ENCODE assay signal across 8 mouse cellular contexts in the genomic region with DNA sequence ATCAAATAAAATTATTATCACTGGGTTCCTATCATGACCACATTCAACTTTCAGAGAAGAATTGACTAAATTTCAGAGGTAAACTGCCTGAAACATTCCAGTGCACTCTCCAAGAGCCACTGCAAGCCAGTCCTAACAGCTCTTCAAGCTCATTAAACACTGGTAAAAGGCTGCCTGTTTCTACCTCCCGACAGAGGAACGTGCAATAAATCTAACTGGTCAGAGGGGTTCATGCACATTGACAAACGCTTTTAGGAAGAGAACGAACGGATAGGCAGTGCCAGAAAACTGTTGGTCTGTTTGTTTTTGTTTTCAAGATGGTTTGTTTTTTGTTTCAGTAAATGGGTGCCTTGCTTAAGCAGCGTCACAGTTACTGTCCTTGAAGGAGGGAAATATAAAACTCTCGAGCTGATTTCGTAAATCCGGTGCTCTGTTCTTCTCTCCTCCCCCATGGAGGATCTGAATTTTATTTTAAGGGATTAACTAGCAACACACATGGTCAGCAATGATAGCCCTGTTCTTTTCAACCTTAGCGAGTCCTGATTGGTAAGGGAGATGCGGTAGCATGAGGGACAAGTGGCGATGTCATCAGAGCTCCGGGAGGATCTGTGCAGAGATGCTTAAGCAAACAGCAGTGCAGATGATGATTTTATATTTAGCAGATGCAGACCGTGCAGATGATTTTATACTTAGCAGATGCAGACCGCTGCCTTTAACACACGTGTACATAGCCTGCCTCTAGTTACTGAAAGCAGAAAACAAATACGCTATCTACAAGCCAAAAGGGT. TPM values are rescaled to one million over a fixed set of nuclear protein-coding genes. Genes with fewer than 3 reads are reported as not detected.
DNase-seq lines count a peak whose midpoint lies in the region; ATAC-seq and TF ChIP-seq lines count a peak whose summit lies in the region.

No protein-coding gene starts in this region.

- H3K27ac ChIP-seq in embryonic facial prominence, embryonic 11.5 days (replicated peaks; ENCODE audit: low read depth, low read length), result no peak overlapping the region
- no peak overlapping the region for H3K27ac ChIP-seq in embryonic facial prominence, embryonic 10.5 days (replicated peaks)
- H3K27ac ChIP-seq in lung, embryonic 15.5 days, result no peak overlapping the region
- H3K27ac ChIP-seq in intestine, postnatal 0 days (ENCODE audit: low read depth, low read length), result no peak overlapping the region
- no peak overlapping the region for H3K27ac ChIP-seq in stomach, embryonic 14.5 days (ENCODE audit: low read length)
- H3K27ac ChIP-seq in liver, embryonic 11.5 days (ENCODE audit: low read depth, low read length), result no peak overlapping the region

- H3K4me3 ChIP-seq in embryonic facial prominence, embryonic 11.5 days (ENCODE audit: low read depth, low read length), result no peak overlapping the region
- no peak overlapping the region for H3K4me3 ChIP-seq in embryonic facial prominence, embryonic 10.5 days
- H3K4me3 ChIP-seq in lung, embryonic 15.5 days, result peak overlapping the region; percentile 13; the same call in 1 of the 2 replicates
- no peak overlapping the region for H3K4me3 ChIP-seq in intestine, postnatal 0 days (ENCODE audit: low read depth, low read length)
- peak overlapping the region; percentile 8; the same call in 1 of the 2 replicates for H3K4me3 ChIP-seq in stomach, embryonic 14.5 days (ENCODE audit: low read depth, low read length)
- H3K4me3 ChIP-seq in liver, embryonic 11.5 days (ENCODE audit: low read depth, low read length), result no peak overlapping the region

- DNase-seq in embryonic facial prominence, embryonic 11.5 days (ENCODE audit: low spot score), result peak; percentile 26
- DNase-seq in embryonic facial prominence, embryonic 10.5 days (ENCODE audit: low spot score), result no peak
- DNase-seq in lung, postnatal 10 days, result no peak
- DNase-seq in liver, embryonic 11.5 days (ENCODE audit: low spot score), result no peak
- no peak for DNase-seq in cerebellum, postnatal 10 days

- H3K27me3 ChIP-seq in embryonic facial prominence, embryonic 11.5 days (ENCODE audit: control insufficient read depth, insufficient read depth, low read length), result no peaks in the 10 kb centered on the region
- H3K27me3 ChIP-seq in embryonic facial prominence, embryonic 10.5 days (replicated peaks; ENCODE audit: low read depth, poor library complexity, severe bottlenecking), result no peaks in the 10 kb centered on the region
- H3K27me3 ChIP-seq in lung, embryonic 15.5 days, result no peaks in the 10 kb centered on the region
- H3K27me3 ChIP-seq in intestine, postnatal 0 days (replicated peaks; ENCODE audit: control insufficient read depth, insufficient read depth, low read length), result no peaks in the 10 kb centered on the region
- no peaks in the 10 kb centered on the region for H3K27me3 ChIP-seq in stomach, embryonic 14.5 days (ENCODE audit: control insufficient read depth, insufficient read depth, low read length)
- H3K27me3 ChIP-seq in liver, embryonic 11.5 days (replicated peaks; ENCODE audit: control insufficient read depth, insufficient read depth, low read length), result no peaks in the 10 kb centered on the region

- H3K4me2 ChIP-seq in embryonic facial prominence, embryonic 11.5 days (ENCODE audit: low read depth, low read length), result no peak overlapping the region
- H3K4me2 ChIP-seq in lung, embryonic 15.5 days, result peak overlapping the region; percentile 40
- peak overlapping the region; percentile 32 for H3K4me2 ChIP-seq in intestine, postnatal 0 days (replicated peaks; ENCODE audit: low read depth)
- H3K4me2 ChIP-seq in stomach, embryonic 14.5 days (replicated peaks; ENCODE audit: low read depth, low read length), result peak overlapping the region; percentile 34
- H3K4me2 ChIP-seq in liver, embryonic 11.5 days, result no peak overlapping the region

- H3K9ac ChIP-seq in embryonic facial prominence, embryonic 11.5 days (replicated peaks; ENCODE audit: low read length), result no peak overlapping the region
- H3K9ac ChIP-seq in lung, embryonic 15.5 days, result 0 out of 2 replicates have a peak overlapping the region, but pooled peaks have one; percentile 3
- no peak overlapping the region for H3K9ac ChIP-seq in intestine, postnatal 0 days (ENCODE audit: low read depth, low read length)
- H3K9ac ChIP-seq in stomach, embryonic 14.5 days (replicated peaks; ENCODE audit: low read depth, low read length), result no peak overlapping the region
- no peak overlapping the region for H3K9ac ChIP-seq in liver, embryonic 11.5 days (ENCODE audit: low read depth, low read length)

- H3K4me1 ChIP-seq in embryonic facial prominence, embryonic 11.5 days (ENCODE audit: control insufficient read depth, insufficient read depth, low read length), result 0 out of 2 replicates have a peak, but pooled peaks cover 2% of the 10 kb centered on the region
- H3K4me1 ChIP-seq in embryonic facial prominence, embryonic 10.5 days, result peaks cover 69% of the 10 kb centered on the region
- H3K4me1 ChIP-seq in lung, embryonic 15.5 days, result peaks cover 26% of the 10 kb centered on the region
- H3K4me1 ChIP-seq in intestine, postnatal 0 days (replicated peaks; ENCODE audit: control insufficient read depth, insufficient read depth, low read length), result no peaks in the 10 kb centered on the region
- peaks cover 8% of the 10 kb centered on the region; the same call in 1 of the 2 replicates for H3K4me1 ChIP-seq in stomach, embryonic 14.5 days (ENCODE audit: control insufficient read depth, insufficient read depth, low read length)
- H3K4me1 ChIP-seq in liver, embryonic 11.5 days (replicated peaks; ENCODE audit: control insufficient read depth, insufficient read depth, low read length), result no peaks in the 10 kb centered on the region

- no peaks in the 10 kb centered on the region for H3K9me3 ChIP-seq in embryonic facial prominence, embryonic 11.5 days (replicated peaks; ENCODE audit: control insufficient read depth, low read length)
- H3K9me3 ChIP-seq in embryonic facial prominence, embryonic 10.5 days, result no peaks in the 10 kb centered on the region
- no peaks in the 10 kb centered on the region for H3K9me3 ChIP-seq in lung, embryonic 15.5 days
- no peaks in the 10 kb centered on the region for H3K9me3 ChIP-seq in intestine, postnatal 0 days (ENCODE audit: control insufficient read depth)
- H3K9me3 ChIP-seq in stomach, embryonic 14.5 days (ENCODE audit: control insufficient read depth, low read depth, low read length), result no peaks in the 10 kb centered on the region
- no peaks in the 10 kb centered on the region for H3K9me3 ChIP-seq in liver, embryonic 11.5 days (ENCODE audit: control insufficient read depth, low read length)

- H3K36me3 ChIP-seq in embryonic facial prominence, embryonic 11.5 days (replicated peaks; ENCODE audit: control insufficient read depth, insufficient read depth, low read depth, low read length), result no peaks in the 10 kb centered on the region
- H3K36me3 ChIP-seq in embryonic facial prominence, embryonic 10.5 days (replicated peaks), result no peaks in the 10 kb centered on the region
- no peaks in the 10 kb centered on the region for H3K36me3 ChIP-seq in lung, embryonic 15.5 days
- no peaks in the 10 kb centered on the region for H3K36me3 ChIP-seq in intestine, postnatal 0 days (ENCODE audit: control insufficient read depth, insufficient read depth)
- H3K36me3 ChIP-seq in stomach, embryonic 14.5 days (ENCODE audit: control insufficient read depth, insufficient read depth, low read length), result no peaks in the 10 kb centered on the region
- H3K36me3 ChIP-seq in liver, embryonic 11.5 days (ENCODE audit: control insufficient read depth, insufficient read depth, low read length), result no peaks in the 10 kb centered on the region

- no peak for ATAC-seq in embryonic facial prominence, embryonic 11.5 days (replicated peaks; ENCODE audit: insufficient number of reproducible peaks, low FRiP score, low TSS enrichment, low read depth)
- ATAC-seq in lung, embryonic 15.5 days (ENCODE audit: borderline replicate concordance, extremely low read depth, low FRiP score, low TSS enrichment), result no peak
- ATAC-seq in intestine, postnatal 0 days, result no peak
- ATAC-seq in stomach, embryonic 14.5 days (ENCODE audit: insufficient number of reproducible peaks, insufficient read depth, low FRiP score, low read depth), result no peak; the same call in 1 of the 2 replicates
- no peak for ATAC-seq in liver, embryonic 11.5 days (replicated peaks; ENCODE audit: low FRiP score)

- WGBS in embryonic facial prominence, embryonic 11.5 days, result 41% methylated on average over 17 of the region's 17 CpGs
- 52% methylated on average over 17 of the region's 17 CpGs for WGBS in embryonic facial prominence, embryonic 10.5 days
- 30% methylated on average over 17 of the region's 17 CpGs for WGBS in lung, embryonic 15.5 days
- 34% methylated on average over 17 of the region's 17 CpGs for WGBS in intestine, postnatal 0 days
- WGBS in stomach, embryonic 14.5 days, result 35% methylated on average over 17 of the region's 17 CpGs
- WGBS in liver, embryonic 11.5 days, result 68% methylated on average over 17 of the region's 17 CpGs

- no peak for TF ChIP-seq CTCF in intestine, postnatal 0 days (IDR thresholded peaks at IDR 0.05; ENCODE audit: low read depth)

RNA-seq across cellular contexts. Expression of gene Fign, which starts 23.0 kb away (rescaled TPM):
- polyA plus RNA-seq in embryonic facial prominence, embryonic 11.5 days (2014; fragmentation: Nextera tagmentation; extraction: Ambion mirVana), result 13.2 and 15.9 TPM in 2 replicates
- polyA plus RNA-seq in embryonic facial prominence, embryonic 10.5 days (2016; fragmentation: Nextera tagmentation; extraction: Ambion mirVana), result 21.1 and 28.6 TPM in 2 replicates
- 3.4 and 3.8 TPM in 2 replicates for polyA plus RNA-seq in lung, embryonic 15.5 days (2015; fragmentation: Nextera tagmentation; extraction: Ambion mirVana)
- polyA plus RNA-seq in intestine, postnatal 0 days (2015; fragmentation: Nextera tagmentation; extraction: Ambion mirVana), result 0.64 and 0.73 TPM in 2 replicates
- polyA plus RNA-seq in stomach, embryonic 14.5 days (2014; fragmentation: Nextera tagmentation; extraction: Ambion mirVana), result 4.2 and 5.3 TPM in 2 replicates
- 4.8 and 7.2 TPM in 2 replicates for polyA plus RNA-seq in liver, embryonic 11.5 days (2014; fragmentation: Nextera tagmentation; extraction: Ambion mirVana)

Comparison
In these comparisons a context has a peak if more than half of its experiments do, and no peak if none do; other contexts are left out.
1. H3K4me2 ChIP-seq: peak in lung, embryonic 15.5 days (single experiment), intestine, postnatal 0 days (single experiment) and stomach, embryonic 14.5 days (single experiment); none in embryonic facial prominence, embryonic 11.5 days (single experiment) and liver, embryonic 11.5 days (single experiment).
2. H3K4me3 ChIP-seq: peak in lung, embryonic 15.5 days (single experiment) and stomach, embryonic 14.5 days (single experiment); none in embryonic facial prominence, embryonic 11.5 days (single experiment), embryonic facial prominence, embryonic 10.5 days (single experiment), intestine, postnatal 0 days (single experiment) and liver, embryonic 11.5 days (single experiment).